Mouse (Mus musculus): ENCODE data around the gene Kcnab1.

Gene Kcnab1

GRCm38 (mm10) chr3:65204356-65205075 is 95.3 kb downstream of the Kcnab1 start:
- no peak for DNase-seq (ENCODE audit: low spot score in 2 of 2)

GRCm38 (mm10) chr3:65205539-65206020 is 96.4 kb downstream of the Kcnab1 start:
- no peak for DNase-seq (ENCODE audit: low spot score in 2 of 2)

GRCm38 (mm10) chr3:65213725-65214124 is 104.5 kb downstream of the Kcnab1 start:
- no peak for DNase-seq (ENCODE audit: low spot score in 2 of 2)

- DNase-seq (ENCODE audit: low spot score in 2 of 2) = no peak
Observed at GRCm38 (mm10) chr3:65214635-65215034, 105.5 kb downstream of the Kcnab1 start.

GRCm38 (mm10) chr3:65217673-65218579 is 108.7 kb downstream of the Kcnab1 start:
- DNase-seq (ENCODE audit: low spot score in 2 of 2) = no peak

GRCm38 (mm10) chr3:65220287-65220686 is 111.1 kb downstream of the Kcnab1 start:
- no peak for DNase-seq (ENCODE audit: low spot score in 2 of 2)

GRCm38 (mm10) chr3:65223635-65224034 is 114.5 kb downstream of the Kcnab1 start:
- DNase-seq (ENCODE audit: low spot score in 2 of 2) = no peak

- no peak for DNase-seq (ENCODE audit: low spot score in 2 of 2)
Observed at GRCm38 (mm10) chr3:65230978-65231377, 121.8 kb downstream of the Kcnab1 start.

GRCm38 (mm10) chr3:65231419-65232090 is 122.4 kb downstream of the Kcnab1 start:
- no peak for DNase-seq (ENCODE audit: low spot score in 2 of 2)

- DNase-seq (ENCODE audit: low spot score in 2 of 2) = no peak
Observed at GRCm38 (mm10) chr3:65249023-65249422, 139.8 kb downstream of the Kcnab1 start.

- DNase-seq (ENCODE audit: low spot score in 2 of 2) = no peak
Observed at GRCm38 (mm10) chr3:65260521-65260920, 151.3 kb downstream of the Kcnab1 start.

GRCm38 (mm10) chr3:65262506-65263422 is 153.6 kb downstream of the Kcnab1 start:
- no peak for DNase-seq (ENCODE audit: low spot score in 2 of 2)

- no peak for DNase-seq (ENCODE audit: low spot score in 2 of 2)
Observed at GRCm38 (mm10) chr3:65273317-65273716, 164.1 kb downstream of the Kcnab1 start.

- no peak for DNase-seq (ENCODE audit: low spot score in 2 of 2)
Observed at GRCm38 (mm10) chr3:65277777-65278176, 168.6 kb downstream of the Kcnab1 start.

- DNase-seq (ENCODE audit: low spot score in 2 of 2) = no peak
Observed at GRCm38 (mm10) chr3:65283366-65283765, 174.2 kb downstream of the Kcnab1 start.

- no peak for DNase-seq (ENCODE audit: low spot score in 2 of 2)
Observed at GRCm38 (mm10) chr3:65288994-65289393, 179.8 kb downstream of the Kcnab1 start.

GRCm38 (mm10) chr3:65296996-65297395 is 187.8 kb downstream of the Kcnab1 start:
- DNase-seq (ENCODE audit: low spot score in 2 of 2) = peak in 1 of 2 experiments; percentile 5

GRCm38 (mm10) chr3:65299205-65299604 is 190.0 kb downstream of the Kcnab1 start:
- DNase-seq (ENCODE audit: low spot score in 2 of 2) = no peak

- DNase-seq (ENCODE audit: low spot score in 2 of 2) = no peak
Observed at GRCm38 (mm10) chr3:65301531-65301930, 192.3 kb downstream of the Kcnab1 start.

GRCm38 (mm10) chr3:65302559-65302958 is 193.4 kb downstream of the Kcnab1 start:
- DNase-seq (ENCODE audit: low spot score in 2 of 2) = no peak

GRCm38 (mm10) chr3:65315837-65316236 is 206.7 kb downstream of the Kcnab1 start:
- DNase-seq (ENCODE audit: low spot score in 2 of 2) = no peak

Data from urinary bladder, adult 18-20 months (tissue).